In the genomic region with DNA sequence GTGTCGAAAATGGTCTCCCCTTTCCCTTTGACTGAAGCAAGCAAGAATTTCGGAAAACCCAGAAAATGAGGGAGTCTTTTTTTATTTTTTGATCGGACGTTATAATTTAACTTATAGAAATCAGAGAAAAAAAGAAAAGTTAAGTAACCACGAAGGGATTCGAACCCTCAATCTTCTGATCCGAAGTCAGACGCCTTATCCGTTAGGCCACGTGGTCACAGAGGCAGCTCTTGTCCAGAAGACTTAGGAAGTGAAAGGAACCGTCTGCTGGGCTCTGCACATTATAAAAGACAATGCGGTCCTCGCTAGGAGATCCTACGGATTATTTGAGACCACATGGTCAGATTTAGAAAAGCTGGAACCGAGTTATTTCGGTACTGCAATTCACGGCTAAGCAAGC, we compare ENCODE assay signal across 8 mouse cellular contexts. TPM values are rescaled to one million over a fixed set of nuclear protein-coding genes. Genes with fewer than 3 reads are reported as not detected.
DNase-seq lines count a peak whose midpoint lies in the region; ATAC-seq lines count a peak whose summit lies in the region.

No protein-coding gene starts in this region.

- peak; percentile 93 for DNase-seq in adrenal gland, postnatal 14 days
- peak; percentile 97 for DNase-seq in embryonic facial prominence, embryonic 11.5 days (ENCODE audit: low spot score)
- DNase-seq in kidney, adult 11 months: peak; percentile 83
- peak; percentile 89 to 93 for DNase-seq in left cerebral cortex, postnatal 36 days (ENCODE audit: low spot score in 2 of 2)
- DNase-seq in mesoderm, embryonic 11.5 days (ENCODE audit: low read depth, low spot score): peak; percentile 92
- peak; percentile 88 for DNase-seq in right cerebral cortex, postnatal 25 days
- peak; percentile 82 to 91 for DNase-seq in urinary bladder, postnatal 4 days (ENCODE audit: low spot score in 2 of 2)

- intact Hi-C loops in left cerebral cortex, postnatal 36 days (cut with DNase I): no loop called here

- H3K27ac ChIP-seq in embryonic facial prominence, embryonic 11.5 days (replicated peaks; ENCODE audit: low read depth, low read length): no peak overlapping the region

- WGBS in embryonic facial prominence, embryonic 11.5 days: under 1% methylated on average over 17 of the region's 17 CpGs

- peak overlapping the region; percentile 36 for H3K4me2 ChIP-seq in embryonic facial prominence, embryonic 11.5 days (ENCODE audit: low read depth, low read length)

- no peaks in the 10 kb centered on the region for H3K36me3 ChIP-seq in embryonic facial prominence, embryonic 11.5 days (replicated peaks; ENCODE audit: control insufficient read depth, insufficient read depth, low read depth, low read length)

- no peaks in the 10 kb centered on the region for H3K4me1 ChIP-seq in embryonic facial prominence, embryonic 11.5 days (ENCODE audit: control insufficient read depth, insufficient read depth, low read length)

- H3K27me3 ChIP-seq in embryonic facial prominence, embryonic 11.5 days (ENCODE audit: control insufficient read depth, insufficient read depth, low read length): no peaks in the 10 kb centered on the region

- H3K9me3 ChIP-seq in embryonic facial prominence, embryonic 11.5 days (replicated peaks; ENCODE audit: control insufficient read depth, low read length): no peaks in the 10 kb centered on the region

- no peak for ATAC-seq in embryonic facial prominence, embryonic 11.5 days (replicated peaks; ENCODE audit: insufficient number of reproducible peaks, low FRiP score, low TSS enrichment, low read depth)
- peak; percentile 35 for ATAC-seq in granulocyte monocyte progenitor cell, adult 5-6 weeks (replicated peaks; ENCODE audit: poor library complexity, severe bottlenecking)

- peak overlapping the region; percentile 43 for H3K9ac ChIP-seq in embryonic facial prominence, embryonic 11.5 days (replicated peaks; ENCODE audit: low read length)

- H3K4me3 ChIP-seq in embryonic facial prominence, embryonic 11.5 days (ENCODE audit: low read depth, low read length): peak overlapping the region; percentile 38

RNA-seq across cellular contexts. Expression of a gene that starts 4.5 kb away (rescaled TPM):
- total RNA-seq in adrenal gland, postnatal 14 days (2021): 699 and 771 TPM in 2 replicates
- polyA plus RNA-seq in embryonic facial prominence, embryonic 11.5 days (2014; fragmentation: Nextera tagmentation; extraction: Ambion mirVana): 3.5 and 5.0 TPM in 2 replicates
- 19.7 and 101 TPM in 2 replicates for total RNA-seq in granulocyte monocyte progenitor cell, adult 5-6 weeks (2014; fragmentation: Nextera tagmentation)
- total RNA-seq in granulocyte monocyte progenitor cell, adult 5-6 weeks (2017): 1,184 and 1,507 TPM in 2 replicates
- total RNA-seq in left cerebral cortex, postnatal 36 days (2021): 100 to 1,000 TPM; 319 to 326 TPM

RNA-seq across cellular contexts. Expression of a gene that starts 7.4 kb away (rescaled TPM):
- total RNA-seq in adrenal gland, postnatal 14 days (2021): 182 and 192 TPM in 2 replicates
- 7.8 and 7.9 TPM in 2 replicates for polyA plus RNA-seq in embryonic facial prominence, embryonic 11.5 days (2014; fragmentation: Nextera tagmentation; extraction: Ambion mirVana)
- total RNA-seq in granulocyte monocyte progenitor cell, adult 5-6 weeks (2014; fragmentation: Nextera tagmentation): 23.5 TPM in 1 of 2 replicates, not detected in the other
- 2,010 and 2,453 TPM in 2 replicates for total RNA-seq in granulocyte monocyte progenitor cell, adult 5-6 weeks (2017)
- 1 to 10 TPM; 6.2 to 7.0 TPM for total RNA-seq in left cerebral cortex, postnatal 36 days (2021)

RNA-seq across cellular contexts. Expression of a gene that starts 8.9 kb away (rescaled TPM):
- total RNA-seq in adrenal gland, postnatal 14 days (2021): 64.2 and 80.0 TPM in 2 replicates
- 6.1 and 7.8 TPM in 2 replicates for polyA plus RNA-seq in embryonic facial prominence, embryonic 11.5 days (2014; fragmentation: Nextera tagmentation; extraction: Ambion mirVana)
- 60.4 and 108 TPM in 2 replicates for total RNA-seq in granulocyte monocyte progenitor cell, adult 5-6 weeks (2014; fragmentation: Nextera tagmentation)
- 191 and 281 TPM in 2 replicates for total RNA-seq in granulocyte monocyte progenitor cell, adult 5-6 weeks (2017)
- 1 to 10 TPM; 3.6 to 4.6 TPM for total RNA-seq in left cerebral cortex, postnatal 36 days (2021)

RNA-seq across cellular contexts. Expression of a gene that starts 16.9 kb away (rescaled TPM):
- 18.0 and 26.2 TPM in 2 replicates for total RNA-seq in adrenal gland, postnatal 14 days (2021)
- 0.67 and 1.3 TPM in 2 replicates for polyA plus RNA-seq in embryonic facial prominence, embryonic 11.5 days (2014; fragmentation: Nextera tagmentation; extraction: Ambion mirVana)
- 17.1 and 20.3 TPM in 2 replicates for total RNA-seq in granulocyte monocyte progenitor cell, adult 5-6 weeks (2014; fragmentation: Nextera tagmentation)
- 126 and 172 TPM in 2 replicates for total RNA-seq in granulocyte monocyte progenitor cell, adult 5-6 weeks (2017)
- total RNA-seq in left cerebral cortex, postnatal 36 days (2021): 1 to 10 TPM in 1 of 2 experiments, under 1 TPM in 1; 0.79 to 1.2 TPM

RNA-seq across cellular contexts. Expression of a gene that starts 17.5 kb away (rescaled TPM):
- total RNA-seq in adrenal gland, postnatal 14 days (2021): 72.3 and 84.2 TPM in 2 replicates
- 1.2 and 1.5 TPM in 2 replicates for polyA plus RNA-seq in embryonic facial prominence, embryonic 11.5 days (2014; fragmentation: Nextera tagmentation; extraction: Ambion mirVana)
- total RNA-seq in granulocyte monocyte progenitor cell, adult 5-6 weeks (2014; fragmentation: Nextera tagmentation): 4.9 and 8.2 TPM in 2 replicates
- 77.5 and 127 TPM in 2 replicates for total RNA-seq in granulocyte monocyte progenitor cell, adult 5-6 weeks (2017)
- total RNA-seq in left cerebral cortex, postnatal 36 days (2021): 10 to 100 TPM; 17.9 to 18.2 TPM

Comparison
In these comparisons a context has a peak if more than half of its experiments do, and no peak if none do; other contexts are left out.
1. RNA of a gene that starts 8.9 kb away (total RNA-seq): 60.4 to 281 TPM in granulocyte monocyte progenitor cell, adult 5-6 weeks and 64.2 to 80.0 TPM in adrenal gland, postnatal 14 days; 3.6 to 4.6 TPM in left cerebral cortex, postnatal 36 days; every median in the first group is over 10 times any median in the second.
2. Peak in every context shown above with its lines, with median percentiles within 50 percentile points of each other: DNase-seq.